Mouse (Mus musculus) hindlimb bud, embryonic 11.5 days (tissue): ENCODE measurements at regions not wholly inside any gene's neighbourhood (a gene's known extent, or its start where the extent isn't known, plus 50 kb on each side); places are given as distances from the start of the nearest gene placed in this dataset.
A peak's percentile ranks its signal among the peaks of the same experiment; 100 is the strongest.

Experiments
- DNase-seq: peaks from one replicate; pipeline ENCODE4 v3.0.0-alpha.2; 2012; ENCODE audit warnings: low read depth, low spot score; ENCODE audit errors: extremely low spot score

GRCm38 (mm10) chr3:118418981-118419380 is 142.9 kb upstream of the Dpyd start:
- no peak for DNase-seq

- DNase-seq, result no peak
Observed at GRCm38 (mm10) chr3:118421701-118422100, 140.2 kb upstream of the Dpyd start.

GRCm38 (mm10) chr3:118425748-118426147 is 136.2 kb upstream of the Dpyd start:
- DNase-seq, result no peak

- peak; percentile 61 for DNase-seq
Observed at GRCm38 (mm10) chr3:118428523-118428922, 133.4 kb upstream of the Dpyd start.

DNA sequence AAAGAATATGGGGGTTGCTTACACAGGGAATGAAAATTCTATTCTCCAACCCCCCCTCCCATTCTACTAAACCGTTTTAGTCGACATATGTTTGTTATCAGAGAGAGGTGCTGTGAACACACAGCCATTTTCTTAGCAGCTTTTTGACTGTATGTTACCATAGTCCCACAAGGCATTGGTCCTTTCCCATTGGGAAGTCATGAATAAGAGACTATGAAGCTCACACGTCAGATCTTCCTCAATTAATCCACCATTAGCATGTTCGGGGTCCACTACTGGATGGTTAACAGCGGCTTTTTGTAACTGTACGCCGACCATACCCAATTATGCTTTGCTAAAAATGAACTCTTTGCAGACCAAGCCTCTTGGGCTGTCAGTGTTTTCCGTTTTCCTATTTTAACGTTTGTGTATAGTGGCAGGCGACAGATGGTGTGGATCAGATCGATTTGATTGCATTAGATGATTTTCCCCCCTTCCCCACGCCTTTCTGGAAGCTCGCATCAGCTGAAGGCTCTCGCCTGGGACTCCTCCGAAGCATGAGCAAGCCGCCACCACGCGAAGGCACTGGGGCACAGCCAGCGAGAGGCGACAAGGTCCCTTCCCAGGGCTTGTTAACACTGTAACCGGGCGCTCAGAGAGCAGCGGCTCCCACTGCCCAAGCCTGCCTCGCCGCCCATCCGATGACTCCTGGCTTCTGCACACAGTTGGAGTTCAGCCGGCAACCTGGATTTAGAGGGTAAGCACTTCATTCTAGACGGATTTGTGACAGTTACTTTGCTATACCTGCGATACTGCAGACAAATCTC is 131.9 kb upstream of the Dpyd start:
- DNase-seq, result no peak

DNA sequence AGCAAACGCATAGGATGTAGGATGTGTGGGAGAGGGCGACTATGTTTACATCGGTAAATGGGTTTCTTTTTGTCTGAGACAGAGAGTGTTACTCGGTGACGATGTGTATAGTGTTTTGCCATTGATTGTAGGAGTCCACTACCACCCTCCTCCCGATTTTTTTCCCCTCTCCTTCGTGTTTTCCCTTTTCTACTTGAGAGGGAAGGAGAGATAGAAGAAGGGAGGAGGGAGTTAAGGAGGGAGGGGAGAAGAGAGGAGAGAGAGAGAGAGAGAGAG is 131.4 kb upstream of the Dpyd start:
- no peak for DNase-seq

GRCm38 (mm10) chr3:118431031-118431723 is 130.8 kb upstream of the Dpyd start:
- peak; percentile 79 for DNase-seq

DNA sequence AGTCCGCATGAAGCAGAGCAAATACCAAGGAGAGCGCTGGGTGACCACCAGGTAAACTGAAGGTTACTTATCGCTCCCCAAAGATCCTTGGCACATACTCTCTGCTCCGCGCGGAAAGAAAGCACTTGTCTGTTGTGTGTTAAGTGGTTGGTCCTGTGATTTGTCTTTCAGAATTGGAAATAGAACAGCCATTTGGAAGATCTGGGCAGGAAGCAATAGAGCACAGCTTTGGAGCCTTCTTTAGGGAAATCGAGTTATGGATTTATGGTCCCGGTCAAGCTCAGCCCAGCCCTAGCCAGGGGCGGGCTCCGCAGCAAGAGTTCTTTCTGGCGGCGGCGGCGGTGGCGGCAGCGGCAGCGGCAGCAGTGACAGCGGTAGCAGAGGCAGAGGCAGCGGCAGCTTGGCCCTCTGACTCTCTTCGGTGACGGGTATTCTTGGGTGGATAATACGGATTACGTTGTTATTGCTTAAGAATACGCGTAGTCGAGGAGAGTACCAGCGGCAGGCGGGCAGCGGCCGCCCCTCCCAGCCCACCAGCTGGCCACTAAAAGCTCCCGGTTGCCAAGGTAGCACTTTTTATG is 128.4 kb upstream of the Dpyd start:
- no peak for DNase-seq

- no peak for DNase-seq
Observed at GRCm38 (mm10) chr3:118434311-118434710, 127.6 kb upstream of the Dpyd start.

DNA sequence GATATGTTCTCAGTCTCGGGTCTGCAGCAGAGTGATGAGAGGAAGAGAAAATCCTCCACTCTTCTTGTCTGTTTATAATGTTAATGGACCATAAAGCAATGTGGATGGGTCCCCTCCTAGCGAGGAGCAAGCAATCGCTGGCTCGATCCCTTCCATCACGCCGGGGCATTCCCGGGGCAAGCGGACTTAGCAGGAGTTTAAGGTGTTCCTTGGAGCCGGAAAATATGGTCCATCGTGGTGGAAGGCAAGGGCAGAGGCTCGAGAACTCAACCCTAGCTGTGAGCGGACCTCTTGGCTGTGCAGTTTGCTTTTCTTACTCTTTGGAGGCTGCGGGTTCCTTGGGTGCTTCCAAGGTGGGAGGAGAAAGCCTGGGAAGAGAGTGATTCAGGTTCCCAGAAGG is 127.1 kb upstream of the Dpyd start:
- no peak for DNase-seq

- no peak for DNase-seq
Observed at GRCm38 (mm10) chr3:118435248-118435647, 126.7 kb upstream of the Dpyd start.

DNA sequence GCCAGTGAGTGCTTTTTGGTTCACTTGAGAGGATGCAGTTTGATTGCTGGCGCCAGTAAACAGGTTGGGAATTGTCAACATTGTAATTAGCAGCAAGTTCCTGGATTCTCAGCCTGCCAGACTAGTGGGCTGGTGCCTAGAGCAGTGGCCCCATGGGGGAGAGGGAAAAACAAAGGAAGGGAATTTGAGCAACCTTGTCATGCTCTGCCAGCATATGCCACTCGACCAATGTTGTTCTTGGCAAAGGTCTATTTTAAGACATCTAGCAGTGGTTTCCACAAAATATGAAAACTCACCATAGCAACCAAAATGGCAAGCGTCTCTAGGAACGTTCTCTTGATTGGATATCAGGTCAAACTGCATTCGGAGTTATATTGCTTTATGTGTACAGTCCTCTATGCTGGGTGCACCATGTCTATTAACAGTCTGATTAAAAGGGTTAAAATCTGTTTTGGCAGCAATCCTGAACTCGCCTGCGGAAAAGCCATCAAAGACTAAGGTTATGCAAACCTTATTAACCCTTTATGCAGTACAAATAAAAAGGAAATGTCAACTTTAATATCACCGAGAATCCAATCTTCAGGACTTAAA is 118.1 kb upstream of the Dpyd start:
- no peak for DNase-seq

- no peak for DNase-seq
Observed at GRCm38 (mm10) chr3:118445360-118445759, 116.6 kb upstream of the Dpyd start.

DNA sequence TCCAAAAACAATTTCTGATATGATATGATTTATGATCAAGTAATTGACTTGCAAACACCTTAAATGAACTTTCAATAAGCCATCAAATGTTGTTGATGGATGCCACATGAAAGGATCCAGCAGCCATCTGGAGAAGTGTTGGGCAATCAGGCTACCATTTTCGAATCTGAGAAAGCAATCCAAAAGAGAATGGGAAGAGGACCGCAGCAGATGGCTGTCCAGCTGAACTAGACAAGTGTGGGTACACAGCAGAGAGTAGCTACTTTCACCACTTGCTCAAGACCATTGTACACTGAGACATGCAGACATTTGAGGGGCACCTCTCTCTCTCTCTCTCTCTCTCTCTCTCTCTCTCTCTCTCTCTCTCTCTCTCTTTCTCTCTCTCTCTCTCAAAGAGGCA is 102.3 kb upstream of the Dpyd start:
- no peak for DNase-seq

GRCm38 (mm10) chr3:118465611-118466010 is 96.3 kb upstream of the Dpyd start:
- DNase-seq, result no peak

DNA sequence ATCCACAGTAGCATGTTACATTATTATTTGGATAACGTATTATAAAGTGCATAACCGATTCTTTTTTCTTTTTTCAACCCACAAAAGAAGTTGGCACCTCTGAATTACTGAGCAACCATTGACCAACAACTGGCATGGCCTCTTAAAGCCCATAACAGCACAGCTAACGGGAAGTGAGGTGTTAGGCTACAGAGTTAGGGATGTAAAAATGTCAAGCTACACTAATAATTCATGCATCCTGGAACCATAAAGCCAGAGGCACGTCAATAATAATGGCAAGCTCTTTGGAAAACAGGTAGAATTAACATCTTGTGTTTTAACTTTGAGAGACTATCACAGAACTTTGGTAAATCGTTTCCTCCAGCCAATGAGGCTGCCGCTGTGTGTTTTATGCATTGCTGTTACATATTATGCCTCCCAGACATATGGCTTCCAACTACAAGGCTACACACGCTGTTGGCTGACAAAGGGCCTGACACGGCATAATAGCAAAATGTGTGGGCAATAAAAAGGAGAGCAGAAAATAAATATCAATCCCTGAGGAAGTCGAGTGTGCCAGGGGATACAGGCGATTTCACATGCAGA is 89.6 kb upstream of the Dpyd start:
- DNase-seq, result peak; percentile 85

DNA sequence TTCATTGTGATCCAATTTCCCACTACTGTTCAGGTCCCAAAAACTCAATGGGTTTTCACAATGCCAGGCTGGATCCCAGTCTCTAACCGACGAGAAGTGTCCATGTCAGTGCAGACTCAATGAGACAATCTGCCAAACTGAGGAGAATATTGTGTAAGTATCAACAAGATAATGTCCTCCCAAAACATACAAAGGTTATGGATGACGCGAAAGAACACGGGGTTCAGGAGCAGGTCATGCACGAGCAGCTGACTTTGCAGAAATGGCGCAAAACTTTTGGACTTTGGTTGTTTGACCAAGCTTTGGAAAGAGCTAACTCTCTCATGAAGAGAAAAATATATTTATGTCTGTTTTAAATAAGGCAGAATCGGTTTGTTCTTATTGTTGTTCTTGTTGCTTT is 83.9 kb upstream of the Dpyd start:
- DNase-seq, result no peak

- no peak for DNase-seq
Observed at GRCm38 (mm10) chr3:118480515-118481248, 81.2 kb upstream of the Dpyd start.

GRCm38 (mm10) chr3:118485966-118486365 is 76.0 kb upstream of the Dpyd start:
- DNase-seq, result no peak

- no peak for DNase-seq
Observed at GRCm38 (mm10) chr3:118487408-118487807, 74.5 kb upstream of the Dpyd start.

GRCm38 (mm10) chr3:118491101-118491500 is 70.8 kb upstream of the Dpyd start:
- no peak for DNase-seq
